Mouse (Mus musculus) C2C12 (cell line): ENCODE data around the gene Cpa1. TPM values are rescaled to one million over a fixed set of nuclear protein-coding genes. Genes with fewer than 3 reads are reported as not detected.

Experiments
- H3K27me3 ChIP-seq: one replicate; pipeline ENCODE4 v1.6.1; 2011; ENCODE audit not compliant: control insufficient read depth, insufficient read depth, insufficient read length
- H3K36me3 ChIP-seq: one replicate; pipeline ENCODE4 v1.6.1; 2011; ENCODE audit not compliant: control insufficient read depth, insufficient read depth
- H3K4me3 ChIP-seq: one replicate; pipeline ENCODE4 v1.5.1; 2011; ENCODE audit warnings: mild to moderate bottlenecking, control low read depth; ENCODE audit not compliant: poor library complexity, insufficient read depth, severe bottlenecking
- H3K79me2 ChIP-seq: one replicate; pipeline ENCODE4 v1.6.1; 2011; ENCODE audit not compliant: control insufficient read depth, insufficient read depth
- H3K79me3 ChIP-seq: one replicate; pipeline ENCODE4 v1.6.1; 2011; ENCODE audit warnings: low read depth, control low read depth
- H3ac ChIP-seq: one replicate; pipeline ENCODE3; 2011; ENCODE audit warnings: low read depth; ENCODE audit not compliant: control insufficient read depth, insufficient read length
- CEBPB ChIP-seq: IDR thresholded peaks from one replicate; pipeline ENCODE4 v1.6.1; 2011; ENCODE audit warnings: low read depth, mild to moderate bottlenecking, control low read depth, moderate library complexity
- CTCF ChIP-seq: IDR thresholded peaks from one replicate; pipeline ENCODE4 v1.5.1; 2011; ENCODE audit not compliant: control insufficient read depth, insufficient read depth, insufficient read length
- FOSL1 ChIP-seq: IDR thresholded peaks from one replicate; pipeline ENCODE4 v1.8.0; 2011; ENCODE audit warnings: mild to moderate bottlenecking, low read length; ENCODE audit not compliant: poor library complexity, insufficient read depth, severe bottlenecking
- MAX ChIP-seq: IDR thresholded peaks from one replicate; pipeline ENCODE4 v1.6.1; 2011; ENCODE audit warnings: mild to moderate bottlenecking, control low read depth
- MYOD1 ChIP-seq: IDR thresholded peaks from one replicate; pipeline ENCODE4 v1.6.1; 2011; ENCODE audit warnings: low read depth; ENCODE audit not compliant: control insufficient read depth, insufficient read length
- MYOG ChIP-seq: IDR thresholded peaks from one replicate; pipeline ENCODE4 v1.6.1; 2011; ENCODE audit not compliant: control insufficient read depth, insufficient read length; ENCODE audit errors: extremely low read depth
- USF1 ChIP-seq: IDR thresholded peaks from one replicate; pipeline ENCODE4 v1.6.1; 2011; ENCODE audit warnings: low read depth, mild to moderate bottlenecking, control low read depth, moderate library complexity
- polyA plus RNA-seq: library from polyadenylated mRNA; unstranded; fragments of >200 nt; fragmentation: generic; extraction: Trizol; gene quantifications from one replicate; pipeline ENCODE4 v1.2.1, GENCODE M21; 2012; ENCODE audit warnings: missing spikeins

Gene Cpa1
- polyA plus RNA-seq, 1 experiment = not detected

GRCm38 (mm10) chr6:30624763-30625162 is 14.3 kb upstream of the Cpa1 start:
- Histone ChIP-seq H3K36me3 (no peaks in the 10 kb centered on the region), H3ac (no peak overlapping the region), H3K79me3 (no peaks in the 10 kb centered on the region), H3K27me3 (no peaks in the 10 kb centered on the region), H3K4me3 (no peak overlapping the region), H3K79me2 (no peaks in the 10 kb centered on the region)
- TF ChIP-seq MAX (no peak), MYOD1 (no peak), FOSL1 (no peak), MYOG (no peak), USF1 (no peak), CTCF (no peak), CEBPB (no peak)

- H3K36me3 ChIP-seq = no peaks in the 10 kb centered on the region
- no peaks in the 10 kb centered on the region for H3K79me3 ChIP-seq
- no peak overlapping the region for H3ac ChIP-seq
- TF ChIP-seq CTCF = no peak
- peak; percentile 55 for TF ChIP-seq MYOD1
- H3K27me3 ChIP-seq = no peaks in the 10 kb centered on the region
- H3K4me3 ChIP-seq = no peak overlapping the region
- no peaks in the 10 kb centered on the region for H3K79me2 ChIP-seq
These were observed 10.9 kb upstream of the Cpa1 start for GRCm38 (mm10) chr6:30628152-30628551.

- Histone ChIP-seq H3K4me3 (no peak overlapping the region), H3K27me3 (no peaks in the 10 kb centered on the region), H3ac (no peak overlapping the region), H3K79me3 (no peaks in the 10 kb centered on the region), H3K79me2 (no peaks in the 10 kb centered on the region), H3K36me3 (no peaks in the 10 kb centered on the region)
- TF ChIP-seq MYOD1 = no peak
- TF ChIP-seq MYOG = no peak
- peak; percentile 24 for TF ChIP-seq USF1
These were observed 9.0 kb upstream of the Cpa1 start for GRCm38 (mm10) chr6:30629989-30630388.

- H3K79me3 ChIP-seq = no peaks in the 10 kb centered on the region
These were observed 3.6 kb upstream of the Cpa1 start for GRCm38 (mm10) chr6:30635361-30635862.

GRCm38 (mm10) chr6:30636186-30636842 is 2.7 kb upstream of the Cpa1 start:
- no peaks in the 10 kb centered on the region for H3K27me3 ChIP-seq
- no peaks in the 10 kb centered on the region for H3K79me3 ChIP-seq
- no peak overlapping the region for H3ac ChIP-seq
- H3K4me3 ChIP-seq = no peak overlapping the region
- TF ChIP-seq FOSL1 (no peak), CEBPB (no peak), MYOG (no peak), MYOD1 (no peak), USF1 (no peak), MAX (no peak), CTCF (no peak)
- no peaks in the 10 kb centered on the region for H3K36me3 ChIP-seq
- no peaks in the 10 kb centered on the region for H3K79me2 ChIP-seq

More at GRCm38 (mm10) chr6:30635361-30635862, 3.6 kb upstream of the Cpa1 start:
- Histone ChIP-seq H3K27me3 (no peaks in the 10 kb centered on the region), H3K36me3 (no peaks in the 10 kb centered on the region), H3K4me3 (no peak overlapping the region), H3K79me2 (no peaks in the 10 kb centered on the region), H3ac (no peak overlapping the region)
- TF ChIP-seq CEBPB (no peak), FOSL1 (no peak), USF1 (no peak), MYOD1 (peak; percentile 32)

GRCm38 (mm10) chr6:30643694-30644460 is 4.9 kb downstream of the Cpa1 start:
- Histone ChIP-seq H3K79me2 (no peaks in the 10 kb centered on the region), H3K4me3 (no peak overlapping the region), H3K36me3 (no peaks in the 10 kb centered on the region), H3K79me3 (no peaks in the 10 kb centered on the region), H3K27me3 (no peaks in the 10 kb centered on the region), H3ac (no peak overlapping the region)
- TF ChIP-seq CTCF (no peak), MYOD1 (no peak), CEBPB (no peak), MAX (no peak), FOSL1 (no peak), USF1 (no peak), MYOG (no peak)
